Mouse (Mus musculus): Measurements from ENCODE around the gene Cacna2d1.

DNA sequence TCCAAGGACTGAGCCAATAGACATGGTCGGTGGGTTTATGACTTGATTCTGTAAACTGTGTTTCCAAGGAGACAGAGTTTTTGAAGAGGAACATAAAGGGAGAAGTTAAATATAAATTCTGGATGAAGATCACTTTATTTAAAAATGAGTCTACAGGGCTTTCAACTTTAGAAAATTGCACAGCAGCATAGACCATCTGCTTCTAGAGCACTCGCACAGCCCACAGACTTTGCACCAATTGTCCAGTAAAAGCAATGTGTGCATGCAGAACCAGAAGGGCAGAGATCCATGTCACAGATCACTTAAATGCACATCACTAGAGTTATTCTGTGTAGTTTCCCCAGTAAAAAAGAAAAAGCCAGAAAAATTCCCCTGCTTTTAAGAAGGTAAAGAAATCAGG, 428.7 kb downstream of the Cacna2d1 start:
- TF ChIP-seq CTCF (IDR thresholded peaks at IDR 0.05; ENCODE audit: borderline replicate concordance, insufficient read depth, low read depth, low read length): no peak
- no peak for TF ChIP-seq POLR2A (IDR thresholded peaks at IDR 0.05; ENCODE audit: borderline replicate concordance, insufficient read depth, low read length)
